Mouse (Mus musculus) stomach, postnatal 0 days (tissue): ENCODE results near the gene Abcg5. TPM values are rescaled to one million over a fixed set of nuclear protein-coding genes. Genes with fewer than 3 reads are reported as not detected.

Source experiments
- ATAC-seq: fragments of 200-750 bp; cut with Nextera tagmentation; 2 replicates; pipeline ENCODE4 v1.8.0; 2017; ENCODE audit not compliant: low FRiP score, low TSS enrichment
- DNase-seq: peaks from one replicate; pipeline ENCODE4 v3.0.0-alpha.2; 2016; ENCODE audit warnings: low spot score
- H3K27ac ChIP-seq: fragments of 300-500 bp; sonication (generic); replicated peaks from 2 replicates; pipeline ENCODE4 v1.5.1; 2014; ENCODE audit warnings: mild to moderate bottlenecking, control low read depth
- H3K27me3 ChIP-seq: fragments of 300-500 bp; sonication (generic); 2 replicates; pipeline ENCODE4 v1.6.1; 2014; ENCODE audit warnings: low read length; ENCODE audit not compliant: control insufficient read depth, insufficient read depth
- H3K36me3 ChIP-seq: fragments of 300-500 bp; sonication (generic); 2 replicates; pipeline ENCODE4 v1.6.1; 2014; ENCODE audit warnings: low read length, mixed read lengths; ENCODE audit not compliant: control insufficient read depth, insufficient read depth
- H3K4me1 ChIP-seq: fragments of 300-500 bp; sonication (generic); replicated peaks from 2 replicates; pipeline ENCODE4 v1.6.1; 2014; ENCODE audit warnings: antibody characterized with exemption; ENCODE audit not compliant: control insufficient read depth, insufficient read depth
- H3K4me2 ChIP-seq: fragments of 300-500 bp; sonication (generic); replicated peaks from 2 replicates; pipeline ENCODE4 v1.6.1; 2014; ENCODE audit warnings: low read depth, mild to moderate bottlenecking, control low read depth, moderate library complexity
- H3K4me3 ChIP-seq: fragments of 300-500 bp; sonication (generic); 2 replicates; pipeline ENCODE4 v1.5.1; 2014; ENCODE audit warnings: low read depth, low read length, control low read depth
- H3K9ac ChIP-seq: fragments of 300-500 bp; sonication (generic); 2 replicates; pipeline ENCODE4 v1.6.1; 2014; ENCODE audit warnings: mild to moderate bottlenecking, low read length, control low read depth, mixed read lengths
- H3K9me3 ChIP-seq: fragments of 300-500 bp; sonication (generic); 2 replicates; pipeline ENCODE4 v1.6.1; 2016; ENCODE audit warnings: low read length; ENCODE audit not compliant: control insufficient read depth
- CTCF ChIP-seq: IDR thresholded peaks from 2 replicates; pipeline ENCODE4 v1.5.1; 2016; ENCODE audit warnings: antibody characterized with exemption, low read depth, mild to moderate bottlenecking, moderate library complexity
- EP300 ChIP-seq: optimal IDR thresholded peaks from 2 replicates; pipeline ENCODE3; 2016; ENCODE audit warnings: antibody characterized with exemption
- WGBS: fragments of 180-500 bp; shearing (Covaris S2); extraction: QIAGEN DNeasy Blood & Tissue Kit; methylation state at CpG from one replicate; pipeline ENCODE4 v1.1.7; 2014; 5-methylcytosine and 5-hydroxymethylcytosine counted together
- polyA plus RNA-seq: library from polyadenylated mRNA; unstranded; fragments of >200 nt; fragmentation: Nextera tagmentation; extraction: Ambion mirVana; gene quantifications from 2 replicates; pipeline ENCODE4 v1.2.1, GENCODE M21; 2015

The Abcg5 gene
- polyA plus RNA-seq, 1 experiment from 2014 or later: 0.82 TPM

DNA sequence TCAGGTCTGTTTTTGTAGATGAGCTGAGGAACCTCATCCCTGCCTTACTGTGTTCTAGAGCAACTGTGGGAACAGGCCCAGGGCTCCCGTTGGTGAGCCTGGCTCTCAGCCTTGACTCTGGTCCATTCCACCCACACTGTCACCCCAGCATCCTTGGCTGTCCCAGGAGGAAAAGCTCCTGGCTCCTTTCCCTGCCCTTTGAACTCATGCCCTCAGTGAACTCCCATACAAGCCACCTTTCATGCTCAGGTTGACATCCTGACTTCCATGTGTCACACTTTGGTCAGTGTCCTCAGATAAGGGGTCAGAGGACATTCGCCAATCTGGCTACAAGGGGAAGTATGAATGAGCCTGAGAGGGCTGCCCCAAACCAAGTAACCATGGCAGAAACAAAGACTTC, 10.9 kb upstream of the Abcg5 start:
- H3K4me2 ChIP-seq: no peak overlapping the region
- H3K4me1 ChIP-seq: no peaks in the 10 kb centered on the region
- DNase-seq: no peak
- H3K27ac ChIP-seq: no peak overlapping the region
- no peak overlapping the region for H3K9ac ChIP-seq
- H3K4me3 ChIP-seq: no peak overlapping the region
- H3K9me3 ChIP-seq: no peaks in the 10 kb centered on the region
- no peak for ATAC-seq
- TF ChIP-seq CTCF (no peak), EP300 (no peak)
- no peaks in the 10 kb centered on the region for H3K36me3 ChIP-seq
- 73% methylated on average over 2 of the region's 2 CpGs for WGBS
- H3K27me3 ChIP-seq: no peaks in the 10 kb centered on the region

DNA sequence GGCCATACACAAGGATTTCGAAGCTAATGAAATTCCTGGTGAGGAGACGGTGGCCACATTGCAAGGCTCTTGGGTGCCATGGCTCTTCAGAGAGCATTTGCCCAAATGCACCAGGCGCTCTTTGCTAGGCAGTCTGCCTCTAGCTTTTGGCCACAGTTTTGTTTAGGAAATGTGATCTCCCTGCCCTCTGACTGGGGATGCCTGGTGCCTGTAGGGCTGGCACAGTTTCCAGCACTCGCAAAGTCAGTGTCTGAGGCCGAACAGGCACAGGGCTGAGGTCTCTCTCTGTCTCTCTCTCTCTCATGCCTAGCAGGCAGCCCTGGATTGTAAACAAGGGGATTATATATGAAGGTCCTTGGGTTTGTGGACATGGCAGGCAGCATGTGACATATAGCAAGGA, 7.3 kb upstream of the Abcg5 start:
- DNase-seq (no peak), ATAC-seq (no peak)
- Histone ChIP-seq H3K27ac (no peak overlapping the region), H3K27me3 (no peaks in the 10 kb centered on the region), H3K4me2 (no peak overlapping the region), H3K9ac (no peak overlapping the region), H3K36me3 (no peaks in the 10 kb centered on the region), H3K9me3 (no peaks in the 10 kb centered on the region), H3K4me3 (no peak overlapping the region), H3K4me1 (no peaks in the 10 kb centered on the region)
- WGBS: 58% methylated on average over 5 of the region's 5 CpGs
- no peak for TF ChIP-seq CTCF
- TF ChIP-seq EP300: no peak

DNA sequence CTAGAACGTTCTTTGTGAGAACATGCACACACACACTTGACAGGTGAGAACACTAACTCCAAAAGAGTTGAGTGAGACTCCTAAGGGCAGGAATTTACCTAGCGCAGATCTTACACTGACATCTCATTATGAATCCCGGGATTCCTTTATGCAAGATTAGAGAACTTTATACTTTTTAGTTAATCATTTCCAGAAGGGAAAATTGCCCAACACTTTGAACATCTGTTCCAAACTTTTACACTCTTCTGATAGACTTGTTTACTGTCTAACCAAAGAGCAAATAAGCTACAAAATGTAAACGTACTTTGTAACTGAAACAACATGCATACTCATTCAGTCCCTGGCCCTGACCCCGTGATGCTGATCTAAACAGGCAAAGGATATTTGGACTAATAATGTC, 6.5 kb upstream of the Abcg5 start:
- no peaks in the 10 kb centered on the region for H3K9me3 ChIP-seq
- no peaks in the 10 kb centered on the region for H3K27me3 ChIP-seq
- no peak for ATAC-seq
- H3K27ac ChIP-seq: no peak overlapping the region
- H3K4me3 ChIP-seq: no peak overlapping the region
- no peak overlapping the region for H3K4me2 ChIP-seq
- WGBS: 35% methylated on average over 5 of the region's 5 CpGs
- no peaks in the 10 kb centered on the region for H3K4me1 ChIP-seq
- H3K36me3 ChIP-seq: no peaks in the 10 kb centered on the region
- H3K9ac ChIP-seq: no peak overlapping the region
- DNase-seq: no peak
- TF ChIP-seq EP300 (no peak), CTCF (no peak)

DNA sequence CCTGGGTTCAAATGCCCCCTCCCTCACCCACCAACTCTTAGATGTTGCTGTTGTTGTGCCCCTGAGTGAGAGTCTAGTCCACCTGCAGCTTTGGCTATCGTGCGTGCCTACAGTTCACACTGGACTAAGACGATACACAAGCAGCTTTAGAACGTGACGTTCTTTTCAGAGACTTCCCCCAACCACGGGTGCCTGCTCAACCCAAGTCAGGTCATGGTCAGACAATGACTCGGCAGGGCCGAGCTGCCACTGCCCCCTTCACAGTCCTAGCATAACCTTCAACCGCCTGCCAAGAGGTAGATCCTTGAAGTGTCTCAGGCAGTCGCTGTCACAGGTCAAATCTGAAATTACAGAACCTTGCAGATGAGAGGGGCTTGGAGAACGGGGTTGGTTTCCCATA, 6.0 kb upstream of the Abcg5 start:
- WGBS: 83% methylated on average over 11 of the region's 11 CpGs
- ATAC-seq (no peak), DNase-seq (no peak)
- H3K4me1 ChIP-seq: no peaks in the 10 kb centered on the region
- H3K4me3 ChIP-seq: no peak overlapping the region
- no peak overlapping the region for H3K27ac ChIP-seq
- H3K36me3 ChIP-seq: no peaks in the 10 kb centered on the region
- no peaks in the 10 kb centered on the region for H3K27me3 ChIP-seq
- no peak for TF ChIP-seq EP300
- no peak for TF ChIP-seq CTCF
- H3K9me3 ChIP-seq: no peaks in the 10 kb centered on the region
- H3K9ac ChIP-seq: no peak overlapping the region
- H3K4me2 ChIP-seq: no peak overlapping the region

DNA sequence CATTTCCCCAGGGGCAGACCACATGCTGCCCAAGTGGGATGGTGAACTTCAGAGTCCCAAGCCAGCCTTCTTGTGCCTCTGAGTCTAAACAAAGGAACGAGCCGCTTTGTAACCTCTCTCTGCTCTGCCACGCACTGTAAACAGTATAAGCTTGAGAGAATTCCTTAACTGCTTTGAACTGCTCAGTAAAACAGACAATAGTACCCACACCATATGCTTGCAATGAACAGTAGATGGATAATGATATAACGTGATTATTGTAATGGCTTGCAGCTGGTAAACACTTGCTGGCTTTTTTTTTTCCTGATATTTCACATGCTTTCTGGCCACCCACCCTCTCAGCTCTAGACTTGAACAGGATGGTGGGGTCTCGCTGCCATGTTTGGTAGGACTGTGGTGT, 5.2 kb upstream of the Abcg5 start:
- DNase-seq (no peak), ATAC-seq (no peak)
- H3K4me1 ChIP-seq: no peaks in the 10 kb centered on the region
- H3K36me3 ChIP-seq: no peaks in the 10 kb centered on the region
- no peaks in the 10 kb centered on the region for H3K27me3 ChIP-seq
- no peak for TF ChIP-seq CTCF
- TF ChIP-seq EP300: no peak
- H3K4me3 ChIP-seq: no peak overlapping the region
- no peak overlapping the region for H3K4me2 ChIP-seq
- no peak overlapping the region for H3K9ac ChIP-seq
- no peaks in the 10 kb centered on the region for H3K9me3 ChIP-seq
- WGBS: 39% methylated on average over 5 of the region's 5 CpGs
- no peak overlapping the region for H3K27ac ChIP-seq

DNA sequence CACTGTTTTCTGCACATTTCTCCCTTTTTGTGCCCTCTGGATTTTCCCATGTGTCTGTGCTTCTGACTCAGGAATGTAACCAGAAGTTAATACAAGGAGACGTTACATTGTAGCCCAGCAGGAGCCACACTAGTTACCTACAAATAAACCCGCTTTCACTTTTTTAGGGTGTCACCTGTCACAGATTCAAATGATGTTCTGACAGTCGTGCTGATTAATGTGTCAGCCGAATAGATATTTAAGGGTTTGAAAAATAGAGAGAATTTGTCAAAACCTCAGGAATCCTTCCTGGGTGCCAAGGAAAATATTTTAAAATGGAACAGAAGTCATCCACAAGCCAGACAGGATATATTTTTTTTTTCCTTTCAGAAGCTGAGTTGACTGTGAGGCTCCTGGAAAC, 2.5 kb upstream of the Abcg5 start:
- Histone ChIP-seq H3K9ac (no peak overlapping the region), H3K27me3 (no peaks in the 10 kb centered on the region), H3K36me3 (no peaks in the 10 kb centered on the region), H3K4me3 (no peak overlapping the region), H3K4me2 (no peak overlapping the region), H3K9me3 (no peaks in the 10 kb centered on the region), H3K4me1 (no peaks in the 10 kb centered on the region), H3K27ac (no peak overlapping the region)
- no peak for ATAC-seq
- 72% methylated on average over 4 of the region's 4 CpGs for WGBS
- TF ChIP-seq EP300 (no peak), CTCF (no peak)
- no peak for DNase-seq
